In genomic region chr5:144761161-144761868, GRCm38 (mm10) we compare ENCODE assay signal across 9 mouse cellular contexts. TPM values are rescaled to one million over a fixed set of nuclear protein-coding genes. Genes with fewer than 3 reads are reported as not detected.
DNase-seq lines count a peak whose midpoint lies in the region; ATAC-seq and TF ChIP-seq lines count a peak whose summit lies in the region.
"Had no signal": no experiment of that assay in that cellular context is flagged by ENCODE, and none has a peak within 500 bp of the region (broad histone marks: within the 10 kb centered on the region; RNA-seq: fewer than 3 reads in every experiment).

Tmem130 (minus strand) TSS chr5:144761818.

- peak within 1 kb of the TSS; percentile 19 for H3K4me3 ChIP-seq in lung, embryonic 14.5 days (ENCODE audit: low read depth, low read length)
- H3K4me3 ChIP-seq in hindbrain, embryonic 10.5 days: peak within 1 kb of the TSS; percentile 54
- H3K4me3 ChIP-seq in midbrain, embryonic 12.5 days: peak within 1 kb of the TSS; percentile 47

- H3K4me1 ChIP-seq in lung, embryonic 14.5 days (ENCODE audit: insufficient read depth): no peaks in the 10 kb centered on the region
- peaks cover 29% of the 10 kb centered on the region for H3K4me1 ChIP-seq in hindbrain, embryonic 10.5 days (replicated peaks)
- H3K4me1 ChIP-seq in midbrain, embryonic 12.5 days: peaks cover 22% of the 10 kb centered on the region

- no peaks in the 10 kb centered on the region for H3K9me3 ChIP-seq in lung, embryonic 14.5 days (ENCODE audit: low read depth, low read length)
- no peaks in the 10 kb centered on the region for H3K9me3 ChIP-seq in hindbrain, embryonic 10.5 days
- H3K9me3 ChIP-seq in midbrain, embryonic 12.5 days: no peaks in the 10 kb centered on the region

- peak within 1 kb of the TSS; percentile 50 for H3K4me2 ChIP-seq in lung, embryonic 14.5 days
- peak within 1 kb of the TSS; percentile 60 for H3K4me2 ChIP-seq in midbrain, embryonic 12.5 days (replicated peaks)

- no peaks in the 10 kb centered on the region for H3K36me3 ChIP-seq in lung, embryonic 14.5 days (ENCODE audit: insufficient read depth)
- H3K36me3 ChIP-seq in hindbrain, embryonic 10.5 days: no peaks in the 10 kb centered on the region
- H3K36me3 ChIP-seq in midbrain, embryonic 12.5 days: no peaks in the 10 kb centered on the region

- no peak for TF ChIP-seq CTCF in lung, embryonic 14.5 days (IDR thresholded peaks at IDR 0.05; ENCODE audit: low read depth)

- peak; percentile 13 for DNase-seq in lung, embryonic 14.5 days
- no peak for DNase-seq in lung, postnatal 36 days
- DNase-seq in cerebellum, postnatal 25 days: peak; percentile 89 to 93
- DNase-seq in hindbrain, embryonic 10.5 days (ENCODE audit: low spot score): peak; percentile 31
- peak; percentile 81 to 82 for DNase-seq in layer of hippocampus, postnatal 36 days
- DNase-seq in telencephalon, adult 2 months (ENCODE audit: low read depth, low spot score): peak; percentile 81
- DNase-seq in urinary bladder, adult 18-20 months (ENCODE audit: low spot score in 2 of 2): no peak

- WGBS in lung, embryonic 14.5 days: 1% methylated on average over 38 of the region's 38 CpGs
- 2% methylated on average over 38 of the region's 38 CpGs for WGBS in hindbrain, embryonic 10.5 days
- WGBS in midbrain, embryonic 12.5 days: 2% methylated on average over 38 of the region's 38 CpGs

- no peak within 1 kb of the TSS for H3K27ac ChIP-seq in lung, embryonic 14.5 days (ENCODE audit: low read depth)
- H3K27ac ChIP-seq in hindbrain, embryonic 10.5 days: peak within 1 kb of the TSS; percentile 59
- H3K27ac ChIP-seq in midbrain, embryonic 12.5 days (replicated peaks): peak within 1 kb of the TSS; percentile 70

- no peak within 1 kb of the TSS for H3K9ac ChIP-seq in lung, embryonic 14.5 days
- peak within 1 kb of the TSS; percentile 65 for H3K9ac ChIP-seq in midbrain, embryonic 12.5 days (replicated peaks)

- H3K27me3 ChIP-seq in lung, embryonic 14.5 days (ENCODE audit: insufficient read depth, low read length): peaks cover 14% of the 10 kb centered on the region
- H3K27me3 ChIP-seq in hindbrain, embryonic 10.5 days (ENCODE audit: insufficient read depth, poor library complexity, severe bottlenecking): peaks cover 35% of the 10 kb centered on the region
- peaks cover 20% of the 10 kb centered on the region for H3K27me3 ChIP-seq in midbrain, embryonic 12.5 days

- no peak for ATAC-seq in lung, embryonic 14.5 days (ENCODE audit: insufficient read depth)
- ATAC-seq in midbrain, embryonic 12.5 days (ENCODE audit: low FRiP score, low read depth): peak; percentile 44
- ATAC-seq: Patski had no signal

RNA-seq across cellular contexts. Expression of gene Tmem130, which starts in this region (rescaled TPM):
- polyA plus RNA-seq in lung, embryonic 14.5 days (2014; fragmentation: Nextera tagmentation; extraction: Ambion mirVana): 0.12 and 0.24 TPM in 2 replicates
- 1.6 and 13.8 TPM in 2 replicates for polyA plus RNA-seq in hindbrain, embryonic 10.5 days (2016; fragmentation: Nextera tagmentation; extraction: Ambion mirVana)
- total RNA-seq in layer of hippocampus, postnatal 36 days (2021): 100 to 1,000 TPM; 126 to 139 TPM
- 55.1 and 65.3 TPM in 2 replicates for polyA plus RNA-seq in midbrain, embryonic 12.5 days (2016; fragmentation: Nextera tagmentation; extraction: Ambion mirVana)

Comparison
In these comparisons a context has a peak if more than half of its experiments do, and no peak if none do; other contexts are left out.
1. Peak in DNase-seq, H3K4me3 ChIP-seq and H3K4me2 ChIP-seq in lung, embryonic 14.5 days; RNA of the gene not detected or under 1 TPM.
2. DNase-seq: peak in cerebellum, postnatal 25 days (2 of 2), hindbrain, embryonic 10.5 days (single experiment), layer of hippocampus, postnatal 36 days (2 of 2) and telencephalon, adult 2 months (single experiment); none in lung, postnatal 36 days (single experiment) and urinary bladder, adult 18-20 months (0 of 2).
3. Peak in every context shown above with its lines, with median percentiles within 50 percentile points of each other: H3K4me3 ChIP-seq.